Mouse (Mus musculus) heart, embryonic 10.5 days (tissue): Measurements from ENCODE around the gene Med11. TPM values are rescaled to one million over a fixed set of nuclear protein-coding genes. Genes with fewer than 3 reads are reported as not detected.

Experiments used
- DNase-seq: peaks from one replicate; pipeline ENCODE4 v3.0.0-alpha.2; 2017; ENCODE audit warnings: low spot score
- H3K27ac ChIP-seq: fragments of 300-500 bp; sonication (generic); 2 replicates; pipeline ENCODE4 v1.5.1; 2016; ENCODE audit warnings: mild to moderate bottlenecking
- H3K27me3 ChIP-seq: fragments of 300-500 bp; sonication (generic); 2 replicates; pipeline ENCODE4 v1.6.1; 2016; ENCODE audit warnings: mild to moderate bottlenecking; ENCODE audit not compliant: poor library complexity, insufficient read depth, severe bottlenecking
- H3K36me3 ChIP-seq: fragments of 300-500 bp; sonication (generic); 2 replicates; pipeline ENCODE4 v1.6.1; 2016; ENCODE audit warnings: mild to moderate bottlenecking, moderate library complexity
- H3K4me1 ChIP-seq: fragments of 300-500 bp; sonication (generic); 2 replicates; pipeline ENCODE4 v1.6.1; 2016; ENCODE audit warnings: mild to moderate bottlenecking
- H3K4me3 ChIP-seq: fragments of 300-500 bp; sonication (generic); 2 replicates; pipeline ENCODE4 v1.5.1; 2016; ENCODE audit warnings: mild to moderate bottlenecking, moderate library complexity
- H3K9me3 ChIP-seq: fragments of 300-500 bp; sonication (generic); 2 replicates; pipeline ENCODE4 v1.6.1; 2016; ENCODE audit warnings: mild to moderate bottlenecking, moderate library complexity
- WGBS: fragments of 180-500 bp; shearing (Covaris S2); methylation state at CpG from one replicate; pipeline ENCODE4 v1.1.7; 2016; 5-methylcytosine and 5-hydroxymethylcytosine counted together
- microRNA-seq: library from miRNA; unstranded; fragments of <30 nt; microRNA quantifications from one replicate; pipeline ENCODE4, GENCODE M21; 2017
- polyA plus RNA-seq: library from polyadenylated mRNA; unstranded; fragments of >200 nt; fragmentation: Nextera tagmentation; extraction: Ambion mirVana; gene quantifications from 2 replicates; pipeline ENCODE4 v1.2.1, GENCODE M21; 2016

Med11 gene
- polyA plus RNA-seq, 1 experiment from 2014 or later = 37.5 TPM

GRCm38 (mm10) chr11:70489138-70489537 is 37.4 kb downstream of the Med11 start:
- Histone ChIP-seq H3K27me3 (no peaks in the 10 kb centered on the region), H3K36me3 (no peaks in the 10 kb centered on the region), H3K27ac (no peak overlapping the region), H3K9me3 (peaks cover 4% of the 10 kb centered on the region; the same call in 1 of the 2 replicates), H3K4me1 (no peaks in the 10 kb centered on the region), H3K4me3 (no peak overlapping the region)
- no peak for DNase-seq
- WGBS = 80% methylated on average over 3 of the region's 3 CpGs

- Histone ChIP-seq H3K36me3 (no peaks in the 10 kb centered on the region), H3K9me3 (peaks cover 4% of the 10 kb centered on the region; the same call in 1 of the 2 replicates), H3K27ac (no peak overlapping the region), H3K4me3 (no peak overlapping the region), H3K4me1 (no peaks in the 10 kb centered on the region), H3K27me3 (no peaks in the 10 kb centered on the region)
- no peak for DNase-seq
- WGBS = 82% methylated on average over 6 of the region's 6 CpGs
These were observed 38.0 kb downstream of the Med11 start for GRCm38 (mm10) chr11:70489684-70490083.

DNA sequence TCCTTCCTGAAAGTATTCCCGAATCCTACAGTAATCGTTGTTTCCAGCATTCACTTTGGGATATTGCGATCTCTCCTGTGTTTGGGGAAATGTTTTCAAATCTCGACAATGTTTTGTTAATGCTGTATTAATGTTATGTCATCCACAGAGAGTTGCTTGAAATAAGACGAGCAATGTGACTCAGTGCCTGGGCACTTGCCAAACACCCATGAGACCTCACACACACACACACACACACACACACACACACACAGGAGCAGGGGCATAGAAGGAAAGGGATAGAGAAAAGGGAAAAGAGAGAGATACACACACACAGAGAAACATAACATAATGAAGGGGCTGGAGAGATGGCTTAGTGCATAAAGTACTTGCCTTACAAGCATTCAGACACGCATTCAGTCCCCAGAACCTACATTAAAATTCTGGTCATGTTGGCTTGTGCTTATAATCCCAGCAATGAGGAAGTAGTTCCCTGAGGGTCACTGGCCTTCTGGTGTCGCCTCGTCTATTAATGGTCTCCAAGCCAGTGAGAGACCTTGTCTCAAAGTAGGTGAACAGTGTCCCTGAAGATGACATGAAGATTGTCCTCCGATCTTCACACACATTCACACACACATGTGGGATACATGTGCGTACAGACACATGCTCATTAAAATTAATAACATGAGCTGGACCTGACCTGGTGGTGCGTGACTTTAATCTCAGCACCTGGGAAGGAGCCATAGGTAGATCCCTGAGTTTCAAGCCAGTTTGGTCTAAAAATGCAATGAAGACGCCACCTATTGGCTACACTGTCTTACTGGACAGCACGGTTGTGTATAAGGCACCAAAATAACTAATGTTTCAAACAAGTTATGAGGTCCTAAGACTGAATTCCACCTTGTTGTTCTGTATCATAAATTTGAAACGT is 48.1 kb downstream of the Med11 start:
- H3K9me3 ChIP-seq = no peaks in the 10 kb centered on the region
- H3K27me3 ChIP-seq = peaks cover under 1% of the 10 kb centered on the region; the same call in 1 of the 2 replicates
- H3K36me3 ChIP-seq = no peaks in the 10 kb centered on the region
- no peak for DNase-seq
- no peak overlapping the region for H3K4me3 ChIP-seq
- H3K4me1 ChIP-seq = 0 out of 2 replicates have a peak, but pooled peaks cover under 1% of the 10 kb centered on the region
- 71% methylated on average over 14 of the region's 14 CpGs for WGBS
- no peak overlapping the region for H3K27ac ChIP-seq

DNA sequence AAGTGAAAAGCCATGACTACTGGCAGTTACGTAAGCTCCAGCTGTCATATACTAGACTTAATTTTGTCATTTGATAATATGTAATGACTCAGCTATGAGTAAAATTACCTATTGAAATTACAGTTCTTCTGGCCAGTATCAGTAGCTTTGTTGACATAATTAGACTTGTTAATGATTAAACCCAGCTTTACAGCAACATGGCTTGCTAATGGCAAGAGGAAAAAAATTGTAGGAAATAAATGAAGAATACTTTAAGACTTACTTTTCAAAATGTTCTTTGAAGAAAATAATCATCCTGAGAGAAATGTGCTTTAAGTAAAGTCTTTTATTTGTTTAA is 48.7 kb downstream of the Med11 start:
- Histone ChIP-seq H3K9me3 (no peaks in the 10 kb centered on the region), H3K27me3 (peaks cover 7% of the 10 kb centered on the region; the same call in 1 of the 2 replicates), H3K36me3 (no peaks in the 10 kb centered on the region), H3K4me3 (no peak overlapping the region), H3K27ac (no peak overlapping the region), H3K4me1 (0 out of 2 replicates have a peak, but pooled peaks cover 6% of the 10 kb centered on the region)
- DNase-seq = no peak
- 90% methylated on average over 1 of the region's 1 CpGs for WGBS

DNA sequence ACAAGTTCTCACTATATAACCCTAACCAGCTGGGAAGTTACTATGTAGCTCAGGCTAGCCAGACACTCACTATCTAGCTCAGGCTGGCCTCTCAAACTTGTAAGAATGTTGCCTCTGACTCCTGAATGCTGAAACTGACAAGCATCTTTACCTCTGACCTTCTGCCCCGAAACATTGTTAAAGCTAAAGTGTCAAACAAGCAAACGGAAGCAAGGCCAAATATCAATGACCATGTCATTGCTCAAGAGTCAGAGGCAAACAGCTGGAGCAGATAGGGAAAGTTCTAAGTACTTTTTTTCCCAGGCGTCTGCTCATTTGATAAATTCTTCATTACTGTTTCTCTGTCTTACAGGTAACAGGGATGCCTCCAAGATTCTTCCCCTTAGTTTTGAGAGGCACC is 50.3 kb downstream of the Med11 start:
- 67% methylated on average over 3 of the region's 3 CpGs for WGBS
- Histone ChIP-seq H3K27me3 (peaks cover 8% of the 10 kb centered on the region; the same call in 1 of the 2 replicates), H3K9me3 (no peaks in the 10 kb centered on the region), H3K4me3 (no peak overlapping the region), H3K4me1 (0 out of 2 replicates have a peak, but pooled peaks cover 6% of the 10 kb centered on the region), H3K27ac (no peak overlapping the region), H3K36me3 (no peaks in the 10 kb centered on the region)
- no peak for DNase-seq

Small RNA genes lying within 50 kb of the gene (microRNA-seq; reads per million reads assigned to microRNA genes)
- not detected for gene Mir7115

Other genes with a start within 250 kb of the Med11 start
- 0.51 and 2.4 TPM in 2 replicates for gene Slc16a11, start 239.2 kb upstream of the Med11 start, polyA plus RNA-seq
- 10.0 and 10.4 TPM in 2 replicates for gene Slc16a13, start 230.9 kb upstream of the Med11 start, polyA plus RNA-seq
- 10.7 and 15.0 TPM in 2 replicates for gene Bcl6b, start 222.1 kb upstream of the Med11 start, polyA plus RNA-seq
- gene 0610010K14Rik, start 214.0 kb upstream of the Med11 start, polyA plus RNA-seq = 142 and 153 TPM in 2 replicates
- 6.5 and 8.7 TPM in 2 replicates for gene Gm21988, start 212.1 kb upstream of the Med11 start, polyA plus RNA-seq
- 126 and 165 TPM in 2 replicates for gene Rnasek, start 212.1 kb upstream of the Med11 start, polyA plus RNA-seq
- gene Alox12, start 196.6 kb upstream of the Med11 start, polyA plus RNA-seq = 3.9 and 5.0 TPM in 2 replicates
- gene Alox12e, start 129.3 kb upstream of the Med11 start, polyA plus RNA-seq = not detected in 2 replicates
- gene Alox15, start 99.9 kb upstream of the Med11 start, polyA plus RNA-seq = 0.13 and 0.14 TPM in 2 replicates
- gene Pelp1, start 41.9 kb upstream of the Med11 start, polyA plus RNA-seq = 37.9 and 42.9 TPM in 2 replicates
- 11.5 and 19.3 TPM in 2 replicates for gene Arrb2, start 19.3 kb upstream of the Med11 start, polyA plus RNA-seq
- gene Zmynd15, start 7.5 kb downstream of the Med11 start, polyA plus RNA-seq = 0.73 and 1.2 TPM in 2 replicates
- gene Cxcl16, start 8.1 kb downstream of the Med11 start, polyA plus RNA-seq = 3.7 and 6.0 TPM in 2 replicates
- 6.2 and 7.4 TPM in 2 replicates for gene Tm4sf5, start 53.3 kb downstream of the Med11 start, polyA plus RNA-seq
- not detected in 2 replicates for gene Vmo1, start 62.7 kb downstream of the Med11 start, polyA plus RNA-seq
- 0.25 and 4.3 TPM in 2 replicates for gene Gltpd2, start 67.3 kb downstream of the Med11 start, polyA plus RNA-seq
- 825 and 969 TPM in 2 replicates for gene Psmb6, start 73.4 kb downstream of the Med11 start, polyA plus RNA-seq
- gene Gm40193, start 81.0 kb downstream of the Med11 start, polyA plus RNA-seq = not detected in 2 replicates
- 9.4 TPM in 2 replicates for gene Pld2, start 88.1 kb downstream of the Med11 start, polyA plus RNA-seq
- 12.6 and 14.9 TPM in 2 replicates for gene Mink1, start 111.0 kb downstream of the Med11 start, polyA plus RNA-seq
- gene 4930544D05Rik, start 163.9 kb downstream of the Med11 start, polyA plus RNA-seq = not detected in 2 replicates
- not detected in 2 replicates for gene Chrne, start 167.3 kb downstream of the Med11 start, polyA plus RNA-seq
- gene Gp1ba, start 187.2 kb downstream of the Med11 start, polyA plus RNA-seq = 1.6 and 1.9 TPM in 2 replicates
- 68.3 and 74.4 TPM in 2 replicates for gene Rnf167, start 195.3 kb downstream of the Med11 start, polyA plus RNA-seq
- 207 and 246 TPM in 2 replicates for gene Slc25a11, start 195.6 kb downstream of the Med11 start, polyA plus RNA-seq
- 2,022 and 2,208 TPM in 2 replicates for gene Pfn1, start 202.7 kb downstream of the Med11 start, polyA plus RNA-seq
- gene Eno3, start 205.3 kb downstream of the Med11 start, polyA plus RNA-seq = 188 and 256 TPM in 2 replicates
- gene Spag7, start 217.5 kb downstream of the Med11 start, polyA plus RNA-seq = 204 and 209 TPM in 2 replicates
- 12.0 and 12.5 TPM in 2 replicates for gene Camta2, start 236.2 kb downstream of the Med11 start, polyA plus RNA-seq
- 1.6 and 2.4 TPM in 2 replicates for gene Inca1, start 248.2 kb downstream of the Med11 start, polyA plus RNA-seq
- gene Kif1c, start 248.6 kb downstream of the Med11 start, polyA plus RNA-seq = 2.1 and 2.6 TPM in 2 replicates